Mouse (Mus musculus) kidney, embryonic 16.5 days (tissue): Measurements from ENCODE around the gene Armh3. TPM values are rescaled to one million over a fixed set of nuclear protein-coding genes. Genes with fewer than 3 reads are reported as not detected.

Source experiments
- ATAC-seq: fragments of 200-750 bp; cut with Nextera tagmentation; 2 replicates; pipeline ENCODE4 v1.8.0; 2017; ENCODE audit warnings: moderate TSS enrichment; ENCODE audit not compliant: low FRiP score, low TSS enrichment
- H3K27ac ChIP-seq: fragments of 300-500 bp; sonication (generic); 2 replicates; pipeline ENCODE4 v1.5.1; 2014; ENCODE audit warnings: low read length
- H3K27me3 ChIP-seq: fragments of 300-500 bp; sonication (generic); 2 replicates; pipeline ENCODE4 v1.6.1; 2014; ENCODE audit warnings: low read length, control low read depth, mixed read lengths; ENCODE audit not compliant: insufficient read depth
- H3K36me3 ChIP-seq: fragments of 300-500 bp; sonication (generic); 2 replicates; pipeline ENCODE4 v1.6.1; 2014; ENCODE audit warnings: low read length, control low read depth, mixed read lengths; ENCODE audit not compliant: insufficient read depth
- H3K4me1 ChIP-seq: fragments of 300-500 bp; sonication (generic); 2 replicates; pipeline ENCODE4 v1.6.1; 2014; ENCODE audit warnings: low read length, control low read depth, mixed read lengths; ENCODE audit not compliant: insufficient read depth
- H3K4me2 ChIP-seq: fragments of 300-500 bp; sonication (generic); replicated peaks from 2 replicates; pipeline ENCODE4 v1.6.1; 2014; ENCODE audit warnings: low read depth, low read length
- H3K4me3 ChIP-seq: fragments of 300-500 bp; sonication (generic); 2 replicates; pipeline ENCODE4 v1.5.1; 2014; ENCODE audit warnings: mild to moderate bottlenecking, low read length
- H3K9ac ChIP-seq: fragments of 300-500 bp; sonication (generic); replicated peaks from 2 replicates; pipeline ENCODE4 v1.6.1; 2014; ENCODE audit warnings: low read length
- H3K9me3 ChIP-seq: fragments of 300-500 bp; sonication (generic); 2 replicates; pipeline ENCODE4 v1.6.1; 2016; ENCODE audit warnings: low read length, control low read depth
- WGBS: fragments of 180-500 bp; shearing (Covaris S2); extraction: QIAGEN DNeasy Blood & Tissue Kit; methylation state at CpG from one replicate; pipeline ENCODE4 v1.1.7; 2014; 5-methylcytosine and 5-hydroxymethylcytosine counted together
- polyA plus RNA-seq: library from polyadenylated mRNA; unstranded; fragments of >200 nt; fragmentation: Nextera tagmentation; extraction: Ambion mirVana; gene quantifications from 2 replicates; pipeline ENCODE4 v1.2.1, GENCODE M21; 2015

The Armh3 gene
- polyA plus RNA-seq, 1 experiment from 2014 or later: 20.9 TPM

GRCm38 (mm10) chr19:46035971-46036370 lies 37.7 kb upstream of the Armh3 start:
- peaks cover 56% of the 10 kb centered on the region for H3K36me3 ChIP-seq
- no peaks in the 10 kb centered on the region for H3K27me3 ChIP-seq
- no peak overlapping the region for H3K4me3 ChIP-seq
- H3K4me2 ChIP-seq: no peak overlapping the region
- no peak overlapping the region for H3K27ac ChIP-seq
- no peak overlapping the region for H3K9ac ChIP-seq
- H3K4me1 ChIP-seq: peaks cover 38% of the 10 kb centered on the region
- no peak for ATAC-seq
- WGBS: 89% methylated on average over 13 of the region's 13 CpGs
- H3K9me3 ChIP-seq: no peaks in the 10 kb centered on the region

- Histone ChIP-seq H3K27ac (no peak overlapping the region), H3K4me2 (no peak overlapping the region), H3K9me3 (0 out of 2 replicates have a peak, but pooled peaks cover 7% of the 10 kb centered on the region), H3K9ac (no peak overlapping the region), H3K27me3 (no peaks in the 10 kb centered on the region), H3K36me3 (peaks cover 69% of the 10 kb centered on the region), H3K4me1 (peaks cover 23% of the 10 kb centered on the region), H3K4me3 (no peak overlapping the region)
- 95% methylated on average over 11 of the region's 11 CpGs for WGBS
- no peak for ATAC-seq
These were observed 35.6 kb upstream of the Armh3 start for GRCm38 (mm10) chr19:46033911-46034310.

GRCm38 (mm10) chr19:46032731-46033510 lies 34.6 kb upstream of the Armh3 start:
- H3K36me3 ChIP-seq: peaks cover 69% of the 10 kb centered on the region
- 77% methylated on average over 26 of the region's 26 CpGs for WGBS

GRCm38 (mm10) chr19:46031689-46032432 lies 33.6 kb upstream of the Armh3 start:
- Histone ChIP-seq H3K27me3 (no peaks in the 10 kb centered on the region), H3K4me2 (no peak overlapping the region), H3K9me3 (0 out of 2 replicates have a peak, but pooled peaks cover 7% of the 10 kb centered on the region), H3K27ac (no peak overlapping the region), H3K4me3 (no peak overlapping the region), H3K9ac (no peak overlapping the region), H3K36me3 (peaks cover 69% of the 10 kb centered on the region), H3K4me1 (peaks cover 6% of the 10 kb centered on the region; the same call in 1 of the 2 replicates)
- peak; percentile 36; the same call in 1 of the 2 replicates for ATAC-seq
- WGBS: 77% methylated on average over 9 of the region's 9 CpGs

More at GRCm38 (mm10) chr19:46032731-46033510, 34.6 kb upstream of the Armh3 start:
- H3K9ac ChIP-seq: no peak overlapping the region
- peaks cover 17% of the 10 kb centered on the region for H3K4me1 ChIP-seq
- 0 out of 2 replicates have a peak, but pooled peaks cover 7% of the 10 kb centered on the region for H3K9me3 ChIP-seq
- H3K4me3 ChIP-seq: no peak overlapping the region
- no peak for ATAC-seq
- no peaks in the 10 kb centered on the region for H3K27me3 ChIP-seq
- no peak overlapping the region for H3K27ac ChIP-seq
- no peak overlapping the region for H3K4me2 ChIP-seq

GRCm38 (mm10) chr19:46030196-46030983 lies 32.1 kb upstream of the Armh3 start:
- WGBS: 94% methylated on average over 10 of the region's 10 CpGs
- no peaks in the 10 kb centered on the region for H3K27me3 ChIP-seq
- 0 out of 2 replicates have a peak, but pooled peaks cover 7% of the 10 kb centered on the region for H3K9me3 ChIP-seq
- H3K4me2 ChIP-seq: no peak overlapping the region
- H3K4me3 ChIP-seq: no peak overlapping the region
- H3K9ac ChIP-seq: no peak overlapping the region
- no peak overlapping the region for H3K27ac ChIP-seq
- H3K4me1 ChIP-seq: no peaks in the 10 kb centered on the region
- ATAC-seq: no peak
- H3K36me3 ChIP-seq: peaks cover 55% of the 10 kb centered on the region

- no peak for ATAC-seq
- Histone ChIP-seq H3K4me1 (no peaks in the 10 kb centered on the region), H3K27me3 (no peaks in the 10 kb centered on the region), H3K9ac (no peak overlapping the region), H3K4me3 (no peak overlapping the region), H3K9me3 (0 out of 2 replicates have a peak, but pooled peaks cover 7% of the 10 kb centered on the region), H3K36me3 (peaks cover 48% of the 10 kb centered on the region), H3K27ac (no peak overlapping the region), H3K4me2 (no peak overlapping the region)
- 89% methylated on average over 1 of the region's 1 CpGs for WGBS
These were observed 31.4 kb upstream of the Armh3 start for GRCm38 (mm10) chr19:46029652-46030051.

- 78% methylated on average over 11 of the region's 11 CpGs for WGBS
- H3K4me1 ChIP-seq: no peaks in the 10 kb centered on the region
- H3K9ac ChIP-seq: no peak overlapping the region
- H3K27ac ChIP-seq: no peak overlapping the region
- peaks cover 39% of the 10 kb centered on the region for H3K36me3 ChIP-seq
- H3K27me3 ChIP-seq: no peaks in the 10 kb centered on the region
- no peak for ATAC-seq
- H3K4me3 ChIP-seq: no peak overlapping the region
- H3K9me3 ChIP-seq: 0 out of 2 replicates have a peak, but pooled peaks cover 7% of the 10 kb centered on the region
- no peak overlapping the region for H3K4me2 ChIP-seq
These were observed 30.5 kb upstream of the Armh3 start for GRCm38 (mm10) chr19:46028747-46029320.

- Histone ChIP-seq H3K4me2 (no peak overlapping the region), H3K9me3 (0 out of 2 replicates have a peak, but pooled peaks cover 7% of the 10 kb centered on the region), H3K27me3 (no peaks in the 10 kb centered on the region), H3K9ac (no peak overlapping the region), H3K36me3 (peaks cover 17% of the 10 kb centered on the region), H3K4me3 (no peak overlapping the region), H3K4me1 (no peaks in the 10 kb centered on the region), H3K27ac (no peak overlapping the region)
- 0 out of 2 replicates have a peak, but pooled peaks have one; percentile 28 for ATAC-seq
- 49% methylated on average over 8 of the region's 8 CpGs for WGBS
These were observed 28.3 kb upstream of the Armh3 start for GRCm38 (mm10) chr19:46026567-46026966.

GRCm38 (mm10) chr19:46024959-46025358 lies 26.7 kb upstream of the Armh3 start:
- Histone ChIP-seq H3K9ac (no peak overlapping the region), H3K36me3 (peaks cover 5% of the 10 kb centered on the region; the same call in 1 of the 2 replicates), H3K4me1 (no peaks in the 10 kb centered on the region), H3K9me3 (0 out of 2 replicates have a peak, but pooled peaks cover 7% of the 10 kb centered on the region), H3K4me3 (no peak overlapping the region), H3K27me3 (no peaks in the 10 kb centered on the region), H3K27ac (0 out of 2 replicates have a peak overlapping the region, but pooled peaks have one; percentile 28), H3K4me2 (no peak overlapping the region)
- WGBS: 74% methylated on average over 6 of the region's 6 CpGs
- no peak for ATAC-seq
